Mouse (Mus musculus) CD4-positive, CD25-positive, alpha-beta regulatory T cell, adult 4 months (primary cell): ENCODE results near the gene Fbln1. TPM values are rescaled to one million over a fixed set of nuclear protein-coding genes. Genes with fewer than 3 reads are reported as not detected.

Source experiments
- polyA plus RNA-seq, 2 experiments: library from polyadenylated mRNA; unstranded; fragments of 100-300 nt; shearing (Covaris generic); gene quantifications; one replicate each; pipeline ENCODE4 v1.2.1; 2017

Gene Fbln1
- polyA plus RNA-seq, 2 experiments from 2014 or later: not detected

Other genes starting within 250 kb of the Fbln1 start
- gene 5031439G07Rik, start 217.4 kb upstream of the Fbln1 start, polyA plus RNA-seq: 1 to 10 TPM; 1.4 to 2.0 TPM
- not detected for gene Upk3a, start 188.8 kb upstream of the Fbln1 start, polyA plus RNA-seq
- 10 to 100 TPM; 38.3 to 46.1 TPM for gene Fam118a, start 177.0 kb upstream of the Fbln1 start, polyA plus RNA-seq
- under 1 TPM in 1 of 2 experiments, not detected in 1; 0.08 TPM for gene Smc1b, start 74.0 kb upstream of the Fbln1 start, polyA plus RNA-seq
- not detected for gene Ribc2, start 73.9 kb upstream of the Fbln1 start, polyA plus RNA-seq
- gene Atxn10, start 130.3 kb downstream of the Fbln1 start, polyA plus RNA-seq: 100 to 1,000 TPM; 105 to 109 TPM